Mouse (Mus musculus): ENCODE data around the gene Gstt3.

The Gstt3 gene

GRCm38 (mm10) chr10:75780769-75781578 lies at the start of gene Gstt3, which contains the start of gene Gm20441:
Gstt3 (minus strand) TSS chr10:75781414.
Gm20441 (minus strand) TSS chr10:75780954.
- in situ Hi-C loops (cut with MboI; ENCODE audit: low sequenced_read_pairs): loop anchor here (5.0 kb wide), 1 partner anchor 41 kb away; the partner anchor contains the start of gene Gstt4

GRCm38 (mm10) chr10:75830275-75830670 lies 49.1 kb upstream of the Gstt3 start:
- in situ Hi-C loops (cut with MboI; ENCODE audit: low sequenced_read_pairs): no loop called here

GRCm38 (mm10) chr10:75829529-75830274 lies 48.5 kb upstream of the Gstt3 start:
- in situ Hi-C loops (cut with MboI; ENCODE audit: low sequenced_read_pairs): no loop called here

- in situ Hi-C loops (cut with MboI; ENCODE audit: low sequenced_read_pairs): no loop called here
Observed at GRCm38 (mm10) chr10:75828500-75828931, 47.3 kb upstream of the Gstt3 start.

- in situ Hi-C loops (cut with MboI; ENCODE audit: low sequenced_read_pairs): no loop called here
Observed at GRCm38 (mm10) chr10:75827668-75828360, 46.6 kb upstream of the Gstt3 start.

- in situ Hi-C loops (cut with MboI; ENCODE audit: low sequenced_read_pairs): loop anchor here (5.0 kb wide), 1 partner anchor 42 kb away; the partner anchor contains the start of genes Gm20441 and Gstt3
Observed at GRCm38 (mm10) chr10:75824530-75824929, 43.3 kb upstream of the Gstt3 start.

- in situ Hi-C loops (cut with MboI; ENCODE audit: low sequenced_read_pairs): loop anchor here (5.0 kb wide), 1 partner anchor 41 kb away; the partner anchor contains the start of genes Gm20441 and Gstt3
Observed at GRCm38 (mm10) chr10:75823782-75824181, 42.6 kb upstream of the Gstt3 start.

- in situ Hi-C loops (cut with MboI; ENCODE audit: low sequenced_read_pairs): loop anchor here (5.0 kb wide), 1 partner anchor 40 kb away; the partner anchor contains the start of genes Gm20441 and Gstt3
Observed at GRCm38 (mm10) chr10:75822443-75822842, 41.2 kb upstream of the Gstt3 start, which contains the start of gene Gstt4. Gstt4 (minus strand) TSS chr10:75822543.

GRCm38 (mm10) chr10:75819882-75820281 lies 38.7 kb upstream of the Gstt3 start:
- in situ Hi-C loops (cut with MboI; ENCODE audit: low sequenced_read_pairs): loop anchor here (5.0 kb wide), 1 partner anchor 38 kb away; the partner anchor contains the start of genes Gm20441 and Gstt3

GRCm38 (mm10) chr10:75818641-75819040 lies 37.4 kb upstream of the Gstt3 start:
- in situ Hi-C loops (cut with MboI; ENCODE audit: low sequenced_read_pairs): no loop called here

- in situ Hi-C loops (cut with MboI; ENCODE audit: low sequenced_read_pairs): no loop called here
Observed at GRCm38 (mm10) chr10:75804217-75804616, 23.0 kb upstream of the Gstt3 start.

GRCm38 (mm10) chr10:75798176-75798696 lies 17.0 kb upstream of the Gstt3 start, which contains the start of gene Gstt1:
Gstt1 (minus strand) TSS chr10:75798584.
- in situ Hi-C loops (cut with MboI; ENCODE audit: low sequenced_read_pairs): no loop called here

- in situ Hi-C loops (cut with MboI; ENCODE audit: low sequenced_read_pairs): no loop called here
Observed at GRCm38 (mm10) chr10:75797619-75798175, 16.5 kb upstream of the Gstt3 start.

GRCm38 (mm10) chr10:75796731-75797516 lies 15.7 kb upstream of the Gstt3 start:
- in situ Hi-C loops (cut with MboI; ENCODE audit: low sequenced_read_pairs): no loop called here

- in situ Hi-C loops (cut with MboI; ENCODE audit: low sequenced_read_pairs): no loop called here
Observed at GRCm38 (mm10) chr10:75794880-75795279, 13.7 kb upstream of the Gstt3 start.

- in situ Hi-C loops (cut with MboI; ENCODE audit: low sequenced_read_pairs): no loop called here
Observed at GRCm38 (mm10) chr10:75790773-75791172, 9.6 kb upstream of the Gstt3 start.

GRCm38 (mm10) chr10:75789841-75790240 lies 8.6 kb upstream of the Gstt3 start:
- in situ Hi-C loops (cut with MboI; ENCODE audit: low sequenced_read_pairs): no loop called here

GRCm38 (mm10) chr10:75789081-75789735 lies 8.0 kb upstream of the Gstt3 start:
- in situ Hi-C loops (cut with MboI; ENCODE audit: low sequenced_read_pairs): no loop called here

- in situ Hi-C loops (cut with MboI; ENCODE audit: low sequenced_read_pairs): no loop called here
Observed at GRCm38 (mm10) chr10:75788277-75788676, 7.1 kb upstream of the Gstt3 start.
